Mouse (Mus musculus): ENCODE results near the gene Acot1. TPM values are rescaled to one million over a fixed set of nuclear protein-coding genes. Genes with fewer than 3 reads are reported as not detected.
"Not testable (repeated sequence)": the region's sequence is repeated elsewhere in the genome, so short reads cannot be mapped to it uniquely, and the experiment has no call there.

Acot1 gene
- polyA plus RNA-seq, 1 experiment from 2014 or later = 46.6 TPM

- 86% methylated on average over 8 of the region's 8 CpGs for WGBS
- H3K4me3 ChIP-seq; H3K4me1 ChIP-seq; DNase-seq (ENCODE audit: low spot score); H3K27me3 ChIP-seq (ENCODE audit: low read depth, poor library complexity, severe bottlenecking); H3K27ac ChIP-seq (replicated peaks); H3K36me3 ChIP-seq; H3K9me3 ChIP-seq (replicated peaks): not testable (repeated sequence)
Measured at GRCm38 (mm10) chr12:83999237-83999636, 10.1 kb upstream of the Acot1 start.

DNA sequence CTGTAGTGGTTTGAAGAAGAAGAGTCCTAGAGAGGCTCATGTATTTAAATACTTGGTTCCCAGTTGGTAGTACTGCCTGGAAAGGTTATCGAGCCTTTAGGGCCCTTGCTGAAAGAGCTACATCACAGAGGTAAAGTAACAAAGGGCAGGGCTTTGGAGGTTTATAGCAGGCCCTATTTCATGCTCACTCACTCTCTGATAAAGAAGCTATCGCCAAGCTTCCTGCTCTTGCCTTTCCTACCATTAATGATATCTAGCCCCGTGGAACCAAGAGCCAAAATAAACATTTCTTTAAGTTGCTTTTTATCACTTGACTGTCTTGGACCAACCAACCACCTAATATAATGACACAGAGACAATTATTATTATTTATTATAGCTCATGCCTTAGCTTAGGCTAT, 8.9 kb upstream of the Acot1 start:
- H3K4me3 ChIP-seq = no peak overlapping the region
- DNase-seq (ENCODE audit: low spot score) = no peak
- no peaks in the 10 kb centered on the region for H3K27me3 ChIP-seq (ENCODE audit: low read depth, poor library complexity, severe bottlenecking)
- H3K27ac ChIP-seq (replicated peaks) = no peak overlapping the region
- H3K9me3 ChIP-seq (replicated peaks) = peaks cover 8% of the 10 kb centered on the region
- 93% methylated on average over 3 of the region's 3 CpGs for WGBS
- H3K36me3 ChIP-seq = 0 out of 2 replicates have a peak, but pooled peaks cover 3% of the 10 kb centered on the region
- H3K4me1 ChIP-seq = no peaks in the 10 kb centered on the region

GRCm38 (mm10) chr12:84003866-84004265, 5.4 kb upstream of the Acot1 start:
- Histone ChIP-seq H3K4me3 (no peak overlapping the region), H3K27me3 (ENCODE audit: low read depth, poor library complexity, severe bottlenecking) (no peaks in the 10 kb centered on the region), H3K27ac (replicated peaks) (no peak overlapping the region), H3K36me3 (no peaks in the 10 kb centered on the region), H3K4me1 (peaks cover 10% of the 10 kb centered on the region), H3K9me3 (replicated peaks) (peaks cover 8% of the 10 kb centered on the region; the same call in 1 of the 2 replicates)
- WGBS = 97% methylated on average over 1 of the region's 1 CpGs
- no peak for DNase-seq (ENCODE audit: low spot score)

GRCm38 (mm10) chr12:84008251-84008650, 1.0 kb upstream of the Acot1 start:
- no peaks in the 10 kb centered on the region for H3K9me3 ChIP-seq (replicated peaks)
- 85% methylated on average over 12 of the region's 12 CpGs for WGBS

DNA sequence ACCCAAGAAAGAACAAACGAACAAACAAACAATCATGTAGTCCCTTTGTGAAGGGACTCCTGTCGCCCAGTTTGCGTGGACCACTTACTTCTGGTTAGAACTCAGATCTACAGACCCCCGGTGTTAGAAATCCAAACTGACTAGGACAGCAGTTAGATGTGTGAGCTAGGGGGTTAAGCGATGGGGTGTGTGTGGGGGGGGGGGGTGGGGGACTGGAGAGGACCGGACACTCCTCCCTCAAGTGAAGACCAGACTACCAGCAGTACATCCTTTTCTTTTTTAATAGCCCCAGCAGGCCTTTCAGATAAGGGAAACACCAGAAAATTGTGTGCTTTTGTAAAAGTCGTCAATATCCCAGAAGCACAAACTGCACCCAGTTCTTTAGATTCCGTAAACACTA, 561 bp upstream of the Acot1 start:
- Histone ChIP-seq H3K4me1 (peaks cover 52% of the 10 kb centered on the region), H3K9me3 (replicated peaks) (no peaks in the 10 kb centered on the region), H3K27ac (replicated peaks) (peak overlapping the region; percentile 86), H3K36me3 (peaks cover 5% of the 10 kb centered on the region; the same call in 1 of the 2 replicates), H3K27me3 (ENCODE audit: low read depth, poor library complexity, severe bottlenecking) (no peaks in the 10 kb centered on the region), H3K4me3 (peak overlapping the region; percentile 56)
- DNase-seq (ENCODE audit: low spot score) = peak; percentile 19
- WGBS = 48% methylated on average over 8 of the region's 8 CpGs

More at GRCm38 (mm10) chr12:84008251-84008650, 1.0 kb upstream of the Acot1 start:
- H3K27me3 ChIP-seq (ENCODE audit: low read depth, poor library complexity, severe bottlenecking) = no peaks in the 10 kb centered on the region
- DNase-seq (ENCODE audit: low spot score) = no peak
- peaks cover 3% of the 10 kb centered on the region; the same call in 1 of the 2 replicates for H3K36me3 ChIP-seq
- peaks cover 52% of the 10 kb centered on the region for H3K4me1 ChIP-seq
- H3K4me3 ChIP-seq = no peak overlapping the region
- H3K27ac ChIP-seq (replicated peaks) = peak overlapping the region; percentile 86

DNA sequence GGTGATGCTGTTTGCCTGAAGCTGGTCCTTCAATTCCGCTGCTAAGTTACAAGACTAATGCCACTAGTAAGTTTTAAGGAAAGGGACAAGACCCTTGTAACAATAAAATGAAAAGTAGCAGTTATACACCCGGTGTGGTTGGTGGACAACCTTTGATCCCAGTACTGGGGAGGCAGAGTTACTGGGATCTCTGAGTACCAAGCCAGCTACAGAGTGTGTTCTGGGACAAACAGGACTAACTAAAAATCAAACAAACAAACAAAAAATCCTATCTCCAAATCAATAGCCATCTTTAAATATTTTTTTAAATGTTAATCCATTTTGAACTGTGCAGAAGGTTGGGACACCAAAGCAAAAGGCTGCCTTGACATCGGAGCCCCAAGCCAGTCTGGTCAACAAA, 911 bp downstream of the Acot1 start:
- Histone ChIP-seq H3K36me3 (peaks cover 14% of the 10 kb centered on the region), H3K9me3 (replicated peaks) (no peaks in the 10 kb centered on the region), H3K27ac (replicated peaks) (peak overlapping the region; percentile 86; the same call in 1 of the 2 replicates), H3K4me1 (peaks cover 52% of the 10 kb centered on the region), H3K4me3 (peak overlapping the region; percentile 56), H3K27me3 (ENCODE audit: low read depth, poor library complexity, severe bottlenecking) (no peaks in the 10 kb centered on the region)
- 81% methylated on average over 3 of the region's 3 CpGs for WGBS
- no peak for DNase-seq (ENCODE audit: low spot score)

- peaks cover 22% of the 10 kb centered on the region for H3K36me3 ChIP-seq
- DNase-seq (ENCODE audit: low spot score) = peak; percentile 77
- peak overlapping the region; percentile 56 for H3K4me3 ChIP-seq
- H3K27ac ChIP-seq (replicated peaks) = peak overlapping the region; percentile 59
- no peaks in the 10 kb centered on the region for H3K27me3 ChIP-seq (ENCODE audit: low read depth, poor library complexity, severe bottlenecking)
- peaks cover 57% of the 10 kb centered on the region for H3K4me1 ChIP-seq
- 34% methylated on average over 12 of the region's 12 CpGs for WGBS
- no peaks in the 10 kb centered on the region for H3K9me3 ChIP-seq (replicated peaks)
Measured at GRCm38 (mm10) chr12:84011251-84012040, 2.2 kb downstream of the Acot1 start.

DNA sequence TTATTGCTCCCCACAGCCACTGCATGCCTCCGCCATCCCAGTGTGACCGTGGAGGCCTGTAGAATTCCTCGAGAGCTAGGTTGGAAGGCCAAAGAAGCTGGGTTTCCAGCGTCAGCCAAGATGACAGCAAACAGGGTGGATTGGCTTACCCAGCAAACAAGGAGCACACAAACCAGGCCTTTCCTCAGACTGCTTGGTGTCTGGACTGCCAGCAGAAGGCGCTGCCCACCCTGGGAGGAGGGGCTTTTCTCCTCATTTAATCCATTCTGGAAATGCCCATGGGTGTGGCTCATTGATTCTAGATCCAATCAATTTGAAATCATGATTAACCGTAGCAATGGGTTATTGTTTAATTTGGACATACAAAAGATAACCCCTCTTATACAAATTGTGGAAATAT, 3.8 kb downstream of the Acot1 start:
- DNase-seq (ENCODE audit: low spot score) = no peak
- peaks cover 54% of the 10 kb centered on the region for H3K4me1 ChIP-seq
- no peaks in the 10 kb centered on the region for H3K9me3 ChIP-seq (replicated peaks)
- H3K36me3 ChIP-seq = peaks cover 34% of the 10 kb centered on the region
- H3K27me3 ChIP-seq (ENCODE audit: low read depth, poor library complexity, severe bottlenecking) = no peaks in the 10 kb centered on the region
- no peak overlapping the region; the same call in 1 of the 2 replicates for H3K27ac ChIP-seq (replicated peaks)
- WGBS = 73% methylated on average over 6 of the region's 6 CpGs
- H3K4me3 ChIP-seq = no peak overlapping the region

DNA sequence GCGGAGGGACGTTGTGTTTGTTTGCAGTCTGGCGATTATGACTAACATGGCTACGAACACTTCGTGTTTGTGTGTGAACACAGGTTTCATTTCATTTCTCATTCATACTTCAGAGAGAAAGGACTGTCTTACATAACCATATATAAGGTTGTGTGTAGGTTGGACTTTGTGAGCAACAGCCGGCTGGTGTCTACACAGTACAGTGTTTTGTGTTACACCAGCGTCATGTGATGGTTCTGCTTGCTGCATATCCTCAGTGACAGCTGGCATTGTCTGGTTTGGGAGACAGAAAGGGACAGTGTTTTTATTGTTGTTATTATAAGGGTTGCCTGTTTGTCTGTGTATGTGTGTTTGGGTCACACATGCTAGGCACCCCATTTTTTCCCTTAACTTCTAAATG, 4.4 kb downstream of the Acot1 start:
- Histone ChIP-seq H3K9me3 (replicated peaks) (no peaks in the 10 kb centered on the region), H3K27ac (replicated peaks) (no peak overlapping the region), H3K27me3 (ENCODE audit: low read depth, poor library complexity, severe bottlenecking) (no peaks in the 10 kb centered on the region), H3K36me3 (peaks cover 34% of the 10 kb centered on the region), H3K4me3 (no peak overlapping the region), H3K4me1 (peaks cover 49% of the 10 kb centered on the region)
- WGBS = 94% methylated on average over 7 of the region's 7 CpGs
- DNase-seq (ENCODE audit: low spot score) = no peak

GRCm38 (mm10) chr12:84020528-84020927, 11.2 kb downstream of the Acot1 start:
- not testable (repeated sequence) for DNase-seq (ENCODE audit: low spot score); H3K4me1 ChIP-seq; H3K27ac ChIP-seq (replicated peaks); H3K4me3 ChIP-seq; H3K27me3 ChIP-seq (ENCODE audit: low read depth, poor library complexity, severe bottlenecking); H3K9me3 ChIP-seq (replicated peaks)
- WGBS = 89% methylated on average over 7 of the region's 7 CpGs
- H3K36me3 ChIP-seq = peaks cover 17% of the 10 kb centered on the region

DNA sequence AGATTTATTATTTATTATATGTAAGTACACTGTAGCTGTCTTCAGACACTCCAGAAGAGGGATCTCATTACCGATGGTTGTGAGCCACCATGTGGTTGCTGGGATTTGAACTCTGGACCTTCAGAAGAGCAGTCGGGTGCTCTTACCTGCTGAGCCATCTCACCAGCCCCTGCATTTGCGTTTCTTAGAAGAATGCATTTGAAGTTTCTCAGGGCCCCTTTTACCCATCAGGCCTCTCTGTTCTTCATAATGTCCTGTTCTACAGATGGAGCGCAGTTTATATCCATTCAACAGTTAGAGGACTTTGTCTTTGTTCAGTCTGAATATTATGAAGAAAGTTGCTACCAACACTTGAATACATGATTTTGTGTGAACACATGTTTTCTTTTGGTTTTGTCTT, 13.0 kb downstream of the Acot1 start:
- H3K27ac ChIP-seq (replicated peaks); H3K27me3 ChIP-seq (ENCODE audit: low read depth, poor library complexity, severe bottlenecking); H3K4me1 ChIP-seq; H3K36me3 ChIP-seq; DNase-seq (ENCODE audit: low spot score); H3K9me3 ChIP-seq (replicated peaks); H3K4me3 ChIP-seq: not testable (repeated sequence)
- 95% methylated on average over 4 of the region's 4 CpGs for WGBS

DNA sequence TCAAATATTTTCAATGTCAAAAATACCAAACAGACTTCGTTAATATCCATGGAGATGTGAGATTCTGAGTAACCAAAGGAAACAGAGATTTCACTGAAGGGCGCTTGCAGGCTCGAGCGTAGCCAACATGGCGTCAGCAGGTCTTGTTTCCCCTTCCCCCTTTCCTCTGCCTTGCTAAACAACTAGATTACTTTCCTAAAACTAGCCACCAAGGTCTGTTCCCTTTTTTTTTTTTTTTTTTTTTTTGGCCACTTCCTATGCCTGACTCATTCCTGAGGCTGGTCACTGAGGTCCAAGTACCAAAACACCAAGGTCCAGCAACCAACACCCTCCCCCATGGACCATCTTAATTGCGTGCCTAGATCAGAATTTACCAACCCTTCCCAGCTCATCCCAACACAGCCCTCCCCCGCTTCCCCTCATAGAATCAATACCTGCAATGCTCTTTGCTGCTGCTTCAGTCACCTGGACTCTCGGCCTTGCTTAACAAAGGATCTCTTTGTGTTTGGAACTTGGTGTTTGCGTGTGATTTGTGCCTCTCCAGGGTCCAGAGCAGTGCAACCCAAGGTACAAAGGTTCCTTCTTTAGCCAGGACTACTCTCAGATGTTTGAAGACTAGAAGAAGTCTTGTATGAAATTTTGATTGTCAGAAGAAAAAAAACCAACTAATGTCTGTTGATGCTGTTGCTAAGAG, 13.9 kb downstream of the Acot1 start:
- H3K36me3 ChIP-seq = no peaks in the 10 kb centered on the region
- no peak overlapping the region for H3K27ac ChIP-seq (replicated peaks)
- DNase-seq (ENCODE audit: low spot score) = no peak
- peaks cover 2% of the 10 kb centered on the region for H3K4me1 ChIP-seq
- no peaks in the 10 kb centered on the region for H3K27me3 ChIP-seq (ENCODE audit: low read depth, poor library complexity, severe bottlenecking)
- 88% methylated on average over 9 of the region's 9 CpGs for WGBS
- H3K9me3 ChIP-seq (replicated peaks) = no peaks in the 10 kb centered on the region
- no peak overlapping the region for H3K4me3 ChIP-seq

DNA sequence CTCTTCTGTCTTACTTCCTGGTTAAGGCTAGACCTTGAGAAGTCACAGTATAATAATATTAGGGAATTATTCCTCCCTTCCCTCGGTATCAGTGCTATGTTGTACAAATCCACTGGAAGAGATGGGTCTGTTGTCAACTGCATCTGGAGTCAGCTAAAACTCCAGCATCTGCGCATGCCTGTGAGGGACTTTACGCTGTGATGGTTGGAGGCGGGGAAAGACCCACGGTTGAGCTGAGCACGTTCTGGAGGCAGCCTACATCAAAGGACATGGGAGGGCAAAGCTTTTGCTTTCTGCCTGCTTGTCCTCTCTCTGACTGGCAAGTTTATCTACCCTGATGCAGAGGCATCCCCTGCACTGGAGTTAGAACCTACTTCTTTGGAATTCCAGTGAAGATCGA, 16.6 kb downstream of the Acot1 start:
- H3K4me1 ChIP-seq = peaks cover 4% of the 10 kb centered on the region
- no peak for DNase-seq (ENCODE audit: low spot score)
- no peaks in the 10 kb centered on the region for H3K9me3 ChIP-seq (replicated peaks)
- 86% methylated on average over 7 of the region's 7 CpGs for WGBS
- H3K27ac ChIP-seq (replicated peaks) = no peak overlapping the region
- H3K36me3 ChIP-seq = no peaks in the 10 kb centered on the region
- H3K4me3 ChIP-seq = no peak overlapping the region
- no peaks in the 10 kb centered on the region for H3K27me3 ChIP-seq (ENCODE audit: low read depth, poor library complexity, severe bottlenecking)

Measured in midbrain, embryonic 10.5 days (tissue).